Mouse (Mus musculus): ENCODE measurements around the gene Hoxa2. TPM values are rescaled to one million over a fixed set of nuclear protein-coding genes. Genes with fewer than 3 reads are reported as not detected.

Hoxa2 gene
- polyA plus RNA-seq (2017; shearing (Covaris generic)) = not detected

DNA sequence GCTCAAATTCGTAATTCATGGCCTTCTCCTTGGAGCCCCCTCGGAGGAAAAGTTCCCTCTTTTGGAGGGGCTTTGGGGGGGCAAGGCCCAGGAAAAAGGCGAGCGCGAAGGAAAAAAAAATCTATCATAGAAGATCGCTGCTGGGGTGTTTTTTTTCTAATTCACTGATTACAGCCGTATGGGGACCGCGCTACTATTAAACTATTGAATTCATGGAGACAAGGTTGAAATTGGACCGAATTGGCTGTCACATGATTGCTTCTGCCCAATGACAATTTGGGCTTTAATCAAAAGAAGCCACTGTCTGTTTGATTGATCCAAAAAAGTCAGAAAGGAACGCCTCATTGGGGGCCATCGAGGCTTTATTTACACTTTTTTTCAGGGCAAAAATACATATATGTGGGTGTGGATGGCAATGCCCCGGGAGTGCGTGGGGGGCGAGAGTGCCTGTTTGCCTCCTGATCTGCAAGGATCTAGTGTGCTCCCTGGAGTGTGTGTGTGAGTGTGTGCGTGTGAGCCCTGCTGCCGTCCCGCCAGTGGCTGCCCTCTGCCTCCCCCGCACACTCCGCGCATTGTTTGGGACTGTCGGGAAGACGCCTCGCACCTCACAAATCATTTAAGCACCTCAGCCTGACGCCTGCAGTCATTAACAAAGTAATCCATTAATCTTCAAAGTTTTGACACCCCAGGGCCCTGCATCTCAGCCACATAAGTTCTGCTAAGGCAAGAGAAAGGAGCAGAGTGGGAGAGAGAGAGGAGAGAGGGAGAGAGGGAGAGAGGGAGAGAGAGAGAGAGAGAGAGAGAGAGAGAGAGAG lies at the start of gene Hoxa2:
Gene Hoxa2, minus strand, starts transcription at position 206 of the 815 bp plus-strand sequence.

DNA sequence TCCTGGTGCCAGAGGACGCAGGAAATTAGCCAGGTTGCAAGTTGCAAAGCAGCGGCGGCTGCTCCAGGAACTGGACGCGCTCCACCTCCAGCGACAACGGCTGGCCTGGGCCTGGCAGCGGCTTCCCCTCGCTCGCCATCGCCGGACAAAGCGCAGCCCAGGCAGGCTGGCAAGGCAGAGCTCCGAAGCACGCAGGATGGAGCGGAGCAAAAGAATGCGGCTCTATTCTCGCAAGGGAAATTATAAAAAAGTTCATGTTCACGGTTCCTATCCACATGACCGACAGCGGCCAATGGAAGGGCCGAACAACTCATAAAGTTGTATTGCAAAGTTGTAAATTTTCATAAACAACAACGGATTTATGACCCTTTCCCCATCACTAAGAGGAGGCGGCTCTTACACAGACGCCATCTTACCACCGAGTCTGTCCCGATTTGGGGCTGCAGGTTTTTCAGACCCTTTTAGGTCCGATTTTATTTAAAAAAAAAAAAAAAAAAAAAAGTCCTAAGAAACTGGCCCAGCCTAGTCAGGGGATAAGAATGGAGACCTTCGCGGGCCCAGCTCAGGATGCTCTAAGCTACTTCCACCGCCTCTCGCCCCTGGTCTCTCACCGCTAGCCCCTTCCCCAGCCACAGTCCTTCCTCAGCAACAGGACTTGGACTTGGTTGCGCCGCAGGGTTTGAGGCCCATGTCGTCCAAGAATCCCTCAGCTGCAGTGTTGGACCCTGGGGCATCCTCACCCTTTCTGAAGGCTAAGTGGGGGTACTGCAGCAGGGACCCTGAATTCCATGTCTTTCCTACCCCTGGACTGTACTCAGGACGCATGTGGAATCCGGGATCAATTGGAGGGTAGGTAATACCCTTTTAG lies 48.7 kb upstream of the Hoxa2 start, which contains the start of the genes Hoxa3 and Gm28308:
Gene Hoxa3, minus strand, starts transcription at position 218 of the 868 bp plus-strand sequence.
Gene Gm28308, minus strand, starts transcription at position 221 of the 868 bp plus-strand sequence.

DNA sequence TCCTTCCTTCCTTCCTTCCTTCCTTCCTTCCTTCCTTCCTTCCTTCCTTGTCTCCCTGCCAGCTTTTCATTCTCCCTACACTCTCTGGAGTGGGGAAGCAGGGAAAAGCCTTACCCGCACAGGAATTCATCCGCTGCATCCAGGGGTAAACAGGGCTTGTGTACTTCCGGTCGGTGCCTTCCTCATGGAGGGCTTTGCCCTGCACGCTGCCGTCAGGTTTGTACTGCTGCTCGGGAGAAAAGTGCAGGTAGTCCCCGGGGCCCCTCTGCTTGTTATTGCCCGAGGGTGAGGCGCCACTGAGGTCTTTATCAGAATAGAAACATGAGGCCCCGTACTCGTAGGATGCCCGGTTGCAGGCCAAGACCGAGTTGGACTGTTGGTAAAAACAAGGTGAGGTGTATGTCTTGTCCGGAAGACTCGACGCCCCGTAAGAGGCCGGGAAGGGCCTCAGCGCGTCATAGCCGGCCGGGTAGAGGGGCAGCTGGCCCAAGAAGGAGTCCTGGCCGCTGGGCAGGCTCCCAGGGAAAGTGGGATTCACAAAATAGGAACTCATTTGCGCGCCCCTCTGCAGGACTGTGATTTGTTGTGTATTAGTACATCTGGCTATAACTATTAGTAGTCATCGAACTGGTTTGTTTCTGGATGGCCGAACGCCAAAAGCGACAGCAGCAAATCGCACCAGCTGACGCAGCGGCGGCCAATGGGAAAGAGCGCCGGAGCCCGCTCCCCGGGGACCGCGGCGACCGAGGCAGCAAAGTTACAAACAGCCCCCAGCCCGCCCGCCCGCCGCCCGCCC lies 43.6 kb upstream of the Hoxa2 start, which contains the start of gene Hoxa6:
Gene Hoxa6, minus strand, starts transcription at position 651 of the 796 bp plus-strand sequence.

DNA sequence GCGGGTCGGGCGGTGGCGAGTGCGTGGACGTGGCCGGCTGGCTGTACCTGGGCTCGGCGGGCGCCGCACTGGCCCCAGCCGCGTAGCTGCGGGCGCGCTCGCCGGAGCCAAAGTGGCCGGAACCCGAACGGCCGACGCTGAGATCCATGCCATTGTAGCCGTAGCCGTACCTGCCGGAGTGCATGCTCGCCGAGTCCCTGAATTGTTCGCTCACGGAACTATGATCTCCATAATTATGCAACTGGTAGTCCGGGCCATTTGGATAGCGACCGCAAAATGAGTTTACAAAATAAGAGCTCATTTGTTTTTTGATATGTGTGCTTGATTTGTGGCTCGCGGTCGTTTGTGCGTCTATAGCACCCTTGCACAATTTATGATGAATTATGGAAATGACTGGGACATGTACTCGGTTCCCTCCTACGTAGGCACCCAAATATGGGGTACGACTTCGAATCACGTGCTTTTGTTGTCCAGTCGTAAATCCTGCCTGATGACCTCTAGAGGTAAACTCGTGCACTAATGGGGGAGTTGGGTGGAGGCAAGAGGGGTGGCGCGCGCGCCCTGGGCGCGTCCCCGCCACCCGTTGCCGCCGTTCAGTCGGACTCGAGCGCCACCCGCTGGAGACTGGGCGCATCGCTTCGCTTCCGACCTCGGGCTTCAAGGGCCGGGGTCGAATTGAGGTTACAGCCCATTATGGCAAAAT lies 39.6 kb upstream of the Hoxa2 start, which contains the start of gene Hoxa5:
Gene Hoxa5, minus strand, starts transcription at position 538 of the 703 bp plus-strand sequence.

DNA sequence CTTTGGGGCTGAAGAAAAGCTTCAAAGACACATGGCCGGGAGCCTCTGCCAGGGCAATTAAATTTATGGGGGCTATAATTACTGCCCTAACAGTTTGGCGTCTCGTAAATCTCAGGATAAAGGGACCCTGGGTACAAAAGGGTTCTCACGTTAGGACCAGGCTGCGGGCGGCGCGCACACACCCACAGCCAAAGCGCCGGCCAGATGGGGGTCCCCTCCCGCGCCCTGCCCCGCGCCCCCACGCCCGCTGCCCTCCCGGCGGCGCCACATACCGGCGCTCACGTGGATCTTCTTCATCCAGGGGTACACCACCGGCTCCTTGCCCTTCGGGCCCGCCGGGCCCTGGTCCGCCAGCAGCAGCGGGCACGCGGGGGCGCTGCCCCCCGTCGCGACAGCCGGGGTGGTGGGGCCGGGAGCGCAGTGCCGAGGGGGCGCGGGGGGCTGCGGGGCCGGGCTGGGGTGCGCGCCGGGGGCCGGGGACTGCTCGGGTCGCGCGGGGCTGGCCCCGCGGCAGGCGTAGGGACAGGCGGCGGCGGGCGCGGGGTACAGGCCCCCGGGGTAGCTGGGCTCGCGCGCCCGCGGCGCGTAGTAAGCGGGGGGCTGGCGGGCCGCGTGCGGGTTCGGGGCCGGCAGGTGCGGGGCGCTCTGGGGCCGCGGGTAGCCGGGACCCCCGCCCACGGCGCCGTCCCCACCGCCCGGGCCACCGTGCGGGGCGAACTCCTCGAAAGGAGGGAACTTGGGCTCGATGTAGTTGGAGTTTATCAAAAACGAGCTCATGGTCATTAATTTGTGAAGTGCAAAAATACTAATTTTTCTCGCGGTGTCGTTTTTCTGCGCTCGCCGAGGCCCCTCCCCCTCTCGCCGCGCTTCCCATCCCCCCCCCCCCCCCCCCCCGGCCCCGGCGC lies 26.5 kb upstream of the Hoxa2 start, which contains the start of gene Hoxa4:
Gene Hoxa4, minus strand, starts transcription at position 848 of the 905 bp plus-strand sequence.

DNA sequence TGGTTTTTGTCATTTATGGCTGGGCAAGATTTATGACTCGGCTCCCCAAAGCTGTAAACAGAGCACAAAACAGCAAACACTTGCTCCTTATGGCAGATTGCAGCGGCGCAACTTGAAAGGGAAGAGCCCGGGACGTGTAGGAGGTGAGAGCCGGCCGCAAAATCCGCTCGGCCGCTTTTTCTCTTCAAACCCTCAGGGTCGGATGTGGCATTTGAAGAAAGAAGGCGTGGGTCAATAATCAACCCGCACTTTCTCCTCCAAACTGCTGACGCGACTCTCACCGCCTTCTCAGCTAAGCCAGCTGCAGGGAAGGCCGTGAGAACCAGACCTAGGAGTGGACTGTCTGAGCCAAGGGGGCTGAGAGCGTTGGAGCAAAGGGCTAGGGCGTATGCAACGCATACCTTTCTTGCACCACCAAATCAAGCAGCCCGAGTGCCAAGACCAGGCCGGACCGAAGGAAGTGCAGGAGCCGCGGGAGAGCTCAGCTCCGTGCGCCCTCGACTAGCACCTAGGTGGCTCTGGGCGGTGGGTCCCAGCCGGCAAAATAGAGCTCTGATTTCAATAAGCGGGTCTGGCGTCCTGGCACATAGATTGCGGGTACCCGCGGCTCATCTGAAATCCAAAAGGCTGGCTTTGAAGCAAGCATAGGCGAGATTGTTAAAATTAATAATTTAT lies 12.6 kb upstream of the Hoxa2 start, which contains the start of gene 5730596B20Rik:
Gene 5730596B20Rik, plus strand, starts transcription at position 438 of the 675 bp plus-strand sequence.

DNA sequence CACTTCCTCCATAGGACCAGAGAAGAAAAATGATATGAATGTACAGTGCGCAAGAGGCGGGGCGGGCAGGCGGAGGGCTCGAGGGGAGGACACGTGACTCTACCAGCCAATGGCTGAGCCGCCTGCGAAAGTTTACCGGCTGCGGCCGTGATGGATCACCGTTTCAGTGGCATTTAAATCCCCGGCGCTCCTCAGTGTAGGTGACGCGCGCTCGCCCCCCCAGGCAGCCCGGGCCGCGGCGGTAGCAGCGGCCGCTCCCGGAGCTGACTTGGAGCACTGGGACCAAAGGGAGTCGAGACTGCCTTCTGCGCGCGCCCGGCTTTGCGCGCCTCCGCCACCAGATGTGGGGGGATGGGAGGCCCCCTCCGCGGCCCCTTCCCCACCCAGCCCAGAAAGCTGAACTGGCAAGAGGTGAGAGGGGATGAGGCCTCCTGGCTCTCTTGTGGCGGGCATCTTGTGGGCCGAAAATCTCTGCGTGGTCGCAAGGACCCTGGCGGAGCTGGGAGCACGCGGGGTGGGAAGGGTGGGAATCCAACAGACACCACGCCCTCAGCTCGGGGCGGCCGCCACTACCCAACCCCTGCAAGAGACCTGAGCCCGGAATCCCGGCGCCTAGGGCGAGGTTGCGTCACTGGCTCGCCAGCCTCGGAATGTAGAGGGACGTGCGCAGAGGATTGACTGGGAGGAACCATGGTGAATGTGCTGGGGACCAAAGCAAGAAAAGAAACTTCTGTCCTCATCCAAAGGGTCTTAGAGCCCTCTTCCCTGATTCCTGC lies 6.2 kb downstream of the Hoxa2 start, which contains the start of gene Hoxa1:
Gene Hoxa1, minus strand, starts transcription at position 42 of the 776 bp plus-strand sequence.

Other genes starting within 250 kb of the Hoxa2 start
- 32.2 TPM for gene Skap2, start 152.3 kb downstream of the Hoxa2 start, polyA plus RNA-seq (2017; shearing (Covaris generic))
- not detected for gene Hoxa1, start 6.5 kb downstream of the Hoxa2 start, polyA plus RNA-seq (2017; shearing (Covaris generic))
- not detected for gene 5730596B20Rik, start 12.7 kb upstream of the Hoxa2 start, polyA plus RNA-seq (2017; shearing (Covaris generic))
- not detected for gene Hoxa4, start 26.9 kb upstream of the Hoxa2 start, polyA plus RNA-seq (2017; shearing (Covaris generic))
- not detected for gene Hoxa5, start 39.8 kb upstream of the Hoxa2 start, polyA plus RNA-seq (2017; shearing (Covaris generic))
- gene Hoxa6, start 43.9 kb upstream of the Hoxa2 start, polyA plus RNA-seq (2017; shearing (Covaris generic)) = not detected
- not detected for gene Hoxa3, start 48.5 kb upstream of the Hoxa2 start, polyA plus RNA-seq (2017; shearing (Covaris generic))
- gene Gm28308, start 48.5 kb upstream of the Hoxa2 start, polyA plus RNA-seq (2017; shearing (Covaris generic)) = not detected
- gene Hoxa7, start 57.0 kb upstream of the Hoxa2 start, polyA plus RNA-seq (2017; shearing (Covaris generic)) = 0.33 TPM
- 0.12 TPM for gene Hoxa9, start 66.3 kb upstream of the Hoxa2 start, polyA plus RNA-seq (2017; shearing (Covaris generic))
- not detected for gene Hoxa10, start 76.0 kb upstream of the Hoxa2 start, polyA plus RNA-seq (2017; shearing (Covaris generic))
- not detected for gene Hoxa11, start 81.0 kb upstream of the Hoxa2 start, polyA plus RNA-seq (2017; shearing (Covaris generic))
- not detected for gene Hoxa13, start 96.0 kb upstream of the Hoxa2 start, polyA plus RNA-seq (2017; shearing (Covaris generic))
- gene Evx1, start 148.7 kb upstream of the Hoxa2 start, polyA plus RNA-seq (2017; shearing (Covaris generic)) = not detected